Mouse (Mus musculus): ENCODE measurements around the gene Ccdc18.

- no peak for TF ChIP-seq CTCF (IDR thresholded peaks at IDR 0.05; ENCODE audit: borderline replicate concordance, insufficient read depth, low read length)
- no peak for TF ChIP-seq POLR2A (IDR thresholded peaks at IDR 0.05; ENCODE audit: low read depth, low read length)
Observed at GRCm38 (mm10) chr5:108160796-108161195, 28.1 kb downstream of the Ccdc18 start.
